Mouse (Mus musculus) limb, embryonic 15.5 days (tissue): ENCODE data around the gene Zfp414. TPM values are rescaled to one million over a fixed set of nuclear protein-coding genes. Genes with fewer than 3 reads are reported as not detected.

Source experiments
- ATAC-seq: fragments of 200-750 bp; cut with Nextera tagmentation; 2 replicates; pipeline ENCODE4 v1.8.0; 2017; ENCODE audit warnings: low read depth, moderate TSS enrichment; ENCODE audit not compliant: insufficient number of reproducible peaks, low FRiP score, low TSS enrichment
- H3K27ac ChIP-seq: fragments of 300-500 bp; sonication (generic); 2 replicates; pipeline ENCODE4 v1.5.1; 2015; ENCODE audit warnings: moderate library complexity, mild to moderate bottlenecking, inconsistent platforms
- H3K27me3 ChIP-seq: fragments of 300-500 bp; sonication (generic); 2 replicates; pipeline ENCODE4 v1.6.1; 2015; ENCODE audit warnings: inconsistent platforms
- H3K36me3 ChIP-seq: fragments of 300-500 bp; sonication (generic); 2 replicates; pipeline ENCODE4 v1.6.1; 2015; ENCODE audit warnings: inconsistent platforms
- H3K4me1 ChIP-seq: fragments of 300-500 bp; sonication (generic); 2 replicates; pipeline ENCODE4 v1.6.1; 2015; ENCODE audit warnings: inconsistent platforms
- H3K4me2 ChIP-seq: fragments of 300-500 bp; sonication (generic); 2 replicates; pipeline ENCODE4 v1.6.1; 2015; ENCODE audit warnings: mild to moderate bottlenecking, inconsistent platforms
- H3K4me3 ChIP-seq: fragments of 300-500 bp; sonication (generic); 2 replicates; pipeline ENCODE4 v1.5.1; 2015; ENCODE audit warnings: mild to moderate bottlenecking, inconsistent platforms
- H3K9ac ChIP-seq: fragments of 300-500 bp; sonication (generic); 2 replicates; pipeline ENCODE4 v1.6.1; 2015; ENCODE audit warnings: inconsistent platforms
- H3K9me3 ChIP-seq: fragments of 300-500 bp; sonication (generic); 2 replicates; pipeline ENCODE4 v1.6.1; 2016; ENCODE audit warnings: inconsistent platforms
- WGBS: fragments of 180-500 bp; shearing (Covaris S2); methylation state at CpG from one replicate; pipeline ENCODE4 v1.1.7; 2015; 5-methylcytosine and 5-hydroxymethylcytosine counted together
- polyA plus RNA-seq: library from polyadenylated mRNA; unstranded; fragments of >200 nt; fragmentation: Nextera tagmentation; extraction: Ambion mirVana; gene quantifications from 2 replicates; pipeline ENCODE4 v1.2.1, GENCODE M21; 2015

The Zfp414 gene
- polyA plus RNA-seq, 1 experiment from 2014 or later: 40.5 TPM

DNA sequence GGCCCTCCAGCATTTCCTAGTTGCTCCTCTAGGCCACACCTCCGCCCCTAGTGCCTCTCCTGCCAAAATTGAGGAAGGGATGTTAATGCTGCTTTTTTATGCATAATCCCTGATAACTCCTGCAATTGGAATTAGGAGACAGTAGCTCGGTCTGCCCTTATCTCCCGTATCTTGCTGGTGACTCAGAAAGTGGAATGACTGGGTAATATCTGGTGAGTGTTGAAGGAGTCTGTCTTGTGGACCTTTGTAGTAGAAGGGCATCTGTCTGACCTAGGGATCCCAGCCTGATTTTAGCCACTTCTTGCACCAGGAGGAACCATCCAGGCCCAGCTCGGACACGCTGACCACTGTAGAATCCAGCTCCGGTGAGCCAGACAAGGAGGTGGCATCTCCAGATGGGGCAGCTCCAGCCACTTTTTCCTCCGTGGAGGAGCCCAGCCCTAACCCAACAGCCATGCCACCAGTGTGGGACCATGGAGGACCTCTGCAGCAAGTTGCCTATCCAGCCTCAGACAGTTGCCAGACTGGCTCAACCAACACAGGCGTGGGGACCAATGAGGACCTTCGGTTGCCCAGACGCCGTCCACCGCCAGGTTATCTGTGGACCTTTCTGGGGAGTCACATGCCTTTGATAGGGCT, 716 bp downstream of the Zfp414 start:
- H3K4me3 ChIP-seq: peak overlapping the region; percentile 78
- H3K27me3 ChIP-seq: no peaks in the 10 kb centered on the region
- no peaks in the 10 kb centered on the region for H3K9me3 ChIP-seq
- H3K27ac ChIP-seq: peak overlapping the region; percentile 100
- H3K4me1 ChIP-seq: peaks cover 20% of the 10 kb centered on the region
- no peak for ATAC-seq
- H3K4me2 ChIP-seq: peak overlapping the region; percentile 58
- peaks cover 28% of the 10 kb centered on the region for H3K36me3 ChIP-seq
- 65% methylated on average over 12 of the region's 12 CpGs for WGBS
- peak overlapping the region; percentile 71 for H3K9ac ChIP-seq

GRCm38 (mm10) chr17:33630171-33630895, 1.4 kb downstream of the Zfp414 start:
- 0 out of 2 replicates have a peak overlapping the region, but pooled peaks have one; percentile 3 for H3K4me3 ChIP-seq
- WGBS: 67% methylated on average over 13 of the region's 13 CpGs
- peak overlapping the region; percentile 27; the same call in 1 of the 2 replicates for H3K27ac ChIP-seq
- peaks cover 28% of the 10 kb centered on the region for H3K36me3 ChIP-seq
- H3K27me3 ChIP-seq: no peaks in the 10 kb centered on the region
- H3K9me3 ChIP-seq: no peaks in the 10 kb centered on the region
- H3K4me2 ChIP-seq: peak overlapping the region; percentile 58
- no peak for ATAC-seq
- H3K4me1 ChIP-seq: peaks cover 20% of the 10 kb centered on the region
- H3K9ac ChIP-seq: no peak overlapping the region

GRCm38 (mm10) chr17:33631236-33631635, 2.3 kb downstream of the Zfp414 start:
- no peak for ATAC-seq
- 97% methylated on average over 9 of the region's 9 CpGs for WGBS
- H3K4me2 ChIP-seq: no peak overlapping the region
- H3K9me3 ChIP-seq: no peaks in the 10 kb centered on the region
- no peak overlapping the region for H3K4me3 ChIP-seq
- no peaks in the 10 kb centered on the region for H3K27me3 ChIP-seq
- H3K27ac ChIP-seq: no peak overlapping the region
- peaks cover 28% of the 10 kb centered on the region for H3K36me3 ChIP-seq
- H3K9ac ChIP-seq: no peak overlapping the region
- H3K4me1 ChIP-seq: peaks cover 20% of the 10 kb centered on the region

- H3K4me1 ChIP-seq: peaks cover 20% of the 10 kb centered on the region
- no peak overlapping the region for H3K27ac ChIP-seq
- H3K36me3 ChIP-seq: peaks cover 28% of the 10 kb centered on the region
- no peaks in the 10 kb centered on the region for H3K27me3 ChIP-seq
- no peak overlapping the region for H3K9ac ChIP-seq
- H3K4me3 ChIP-seq: no peak overlapping the region
- no peaks in the 10 kb centered on the region for H3K9me3 ChIP-seq
- H3K4me2 ChIP-seq: no peak overlapping the region
- WGBS: 79% methylated on average over 5 of the region's 5 CpGs
- no peak for ATAC-seq
Observed at GRCm38 (mm10) chr17:33631796-33632195, 2.9 kb downstream of the Zfp414 start.

- Histone ChIP-seq H3K9me3 (no peaks in the 10 kb centered on the region), H3K4me3 (no peak overlapping the region), H3K9ac (no peak overlapping the region), H3K4me1 (no peaks in the 10 kb centered on the region), H3K27ac (peak overlapping the region; percentile 3; the same call in 1 of the 2 replicates), H3K36me3 (peaks cover 20% of the 10 kb centered on the region), H3K4me2 (no peak overlapping the region), H3K27me3 (no peaks in the 10 kb centered on the region)
- ATAC-seq: no peak
- 75% methylated on average over 2 of the region's 2 CpGs for WGBS
Observed at GRCm38 (mm10) chr17:33637038-33637437, 8.1 kb downstream of the Zfp414 start.

DNA sequence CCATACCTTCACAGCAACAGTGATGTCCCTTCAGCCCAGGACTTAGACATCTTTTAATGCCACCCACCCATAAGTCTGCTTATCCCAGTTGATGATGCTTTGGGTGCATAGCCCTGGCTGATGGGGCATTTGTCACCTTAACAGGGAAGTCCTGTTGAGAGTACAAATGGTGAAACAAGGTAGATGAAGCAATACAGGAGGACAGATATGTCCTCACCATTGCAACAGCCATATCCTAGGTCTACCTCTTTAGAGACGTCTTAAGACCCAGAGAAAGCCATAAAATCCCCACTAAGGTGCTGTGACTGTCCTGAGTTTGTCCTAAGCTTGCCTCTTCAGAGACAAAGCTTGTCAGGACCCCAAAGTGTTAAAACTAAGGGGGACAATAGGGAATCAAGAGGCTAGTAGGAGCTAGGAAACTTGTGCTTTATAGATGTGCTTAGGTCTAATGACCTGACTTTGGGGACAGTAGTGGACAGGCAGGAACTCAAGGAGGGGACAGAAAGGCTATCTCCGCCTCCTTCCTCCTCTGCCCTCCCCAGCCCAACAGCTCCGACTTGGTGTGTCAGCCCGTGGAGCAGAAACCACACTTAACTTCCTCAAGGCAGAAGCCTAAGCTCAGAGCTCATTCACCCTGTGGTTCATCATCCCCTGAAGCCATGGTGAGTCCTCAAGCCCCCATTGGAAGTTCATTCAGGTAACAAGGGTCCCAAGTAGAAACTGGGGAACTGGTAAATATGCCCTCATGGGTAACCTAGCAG, 8.8 kb downstream of the Zfp414 start, which contains the start of gene Pram1:
Pram1 (plus strand) TSS at position 541 of the 761 bp plus-strand sequence.
- Histone ChIP-seq H3K9me3 (no peaks in the 10 kb centered on the region), H3K4me3 (no peak within 1 kb of the TSS), H3K27ac (peak within 1 kb of the TSS; percentile 3; the same call in 1 of the 2 replicates), H3K4me2 (no peak within 1 kb of the TSS), H3K9ac (no peak within 1 kb of the TSS), H3K36me3 (peaks cover 18% of the 10 kb centered on the region), H3K27me3 (no peaks in the 10 kb centered on the region), H3K4me1 (no peaks in the 10 kb centered on the region)
- 80% methylated on average over 4 of the region's 4 CpGs for WGBS
- no peak for ATAC-seq

DNA sequence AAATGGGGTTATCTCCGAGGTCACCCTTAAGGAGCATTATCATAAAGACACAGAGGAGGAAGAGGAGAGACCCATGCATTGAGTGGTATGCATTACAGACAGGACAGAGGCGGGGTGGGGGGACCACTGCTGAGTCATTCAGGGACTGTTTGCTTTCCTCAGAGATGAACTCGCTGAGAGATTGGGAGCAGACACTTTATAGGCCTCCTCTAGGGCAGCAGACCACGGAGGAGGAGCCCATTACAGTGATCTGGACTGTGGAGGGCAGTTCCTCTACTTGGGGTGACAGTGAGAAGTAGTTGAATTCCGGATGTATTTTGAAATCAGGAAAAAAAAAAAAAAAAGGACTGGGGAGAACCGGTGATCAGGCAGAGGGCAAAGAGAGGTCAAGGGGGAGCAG, 10.9 kb downstream of the Zfp414 start:
- Histone ChIP-seq H3K9ac (no peak overlapping the region), H3K4me3 (no peak overlapping the region), H3K27me3 (no peaks in the 10 kb centered on the region), H3K4me2 (no peak overlapping the region), H3K36me3 (peaks cover 34% of the 10 kb centered on the region), H3K27ac (no peak overlapping the region), H3K9me3 (no peaks in the 10 kb centered on the region), H3K4me1 (no peaks in the 10 kb centered on the region)
- WGBS: 60% methylated on average over 6 of the region's 6 CpGs
- ATAC-seq: no peak

GRCm38 (mm10) chr17:33644068-33644467, 15.2 kb downstream of the Zfp414 start:
- Histone ChIP-seq H3K4me2 (no peak overlapping the region), H3K27me3 (no peaks in the 10 kb centered on the region), H3K4me1 (no peaks in the 10 kb centered on the region), H3K9ac (no peak overlapping the region), H3K27ac (no peak overlapping the region), H3K9me3 (no peaks in the 10 kb centered on the region), H3K4me3 (no peak overlapping the region), H3K36me3 (peaks cover 65% of the 10 kb centered on the region)
- WGBS: 92% methylated on average over 4 of the region's 4 CpGs
- no peak for ATAC-seq

DNA sequence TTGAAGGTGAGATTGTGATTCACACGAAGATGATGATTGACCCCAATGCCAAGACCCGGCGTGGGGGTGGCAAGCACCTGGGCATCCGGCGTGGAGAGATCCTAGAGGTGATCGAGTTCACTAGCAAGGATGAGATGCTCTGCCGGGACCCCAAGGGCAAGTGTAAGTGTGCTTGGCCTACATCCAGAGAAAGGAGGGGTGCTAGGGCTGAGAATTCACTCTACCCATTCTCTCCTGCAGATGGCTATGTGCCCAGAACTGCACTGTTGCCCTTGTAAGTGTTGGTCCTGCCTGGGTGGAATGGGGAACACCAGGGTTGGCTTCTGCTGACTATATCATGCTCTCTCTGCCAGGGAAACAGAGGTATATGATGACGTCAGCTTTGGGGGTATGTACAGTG, 16.2 kb downstream of the Zfp414 start:
- H3K9me3 ChIP-seq: no peaks in the 10 kb centered on the region
- no peaks in the 10 kb centered on the region for H3K4me1 ChIP-seq
- 94% methylated on average over 8 of the region's 8 CpGs for WGBS
- no peak overlapping the region for H3K27ac ChIP-seq
- ATAC-seq: no peak
- H3K9ac ChIP-seq: no peak overlapping the region
- no peak overlapping the region for H3K4me3 ChIP-seq
- peaks cover 71% of the 10 kb centered on the region for H3K36me3 ChIP-seq
- no peaks in the 10 kb centered on the region for H3K27me3 ChIP-seq
- no peak overlapping the region for H3K4me2 ChIP-seq

DNA sequence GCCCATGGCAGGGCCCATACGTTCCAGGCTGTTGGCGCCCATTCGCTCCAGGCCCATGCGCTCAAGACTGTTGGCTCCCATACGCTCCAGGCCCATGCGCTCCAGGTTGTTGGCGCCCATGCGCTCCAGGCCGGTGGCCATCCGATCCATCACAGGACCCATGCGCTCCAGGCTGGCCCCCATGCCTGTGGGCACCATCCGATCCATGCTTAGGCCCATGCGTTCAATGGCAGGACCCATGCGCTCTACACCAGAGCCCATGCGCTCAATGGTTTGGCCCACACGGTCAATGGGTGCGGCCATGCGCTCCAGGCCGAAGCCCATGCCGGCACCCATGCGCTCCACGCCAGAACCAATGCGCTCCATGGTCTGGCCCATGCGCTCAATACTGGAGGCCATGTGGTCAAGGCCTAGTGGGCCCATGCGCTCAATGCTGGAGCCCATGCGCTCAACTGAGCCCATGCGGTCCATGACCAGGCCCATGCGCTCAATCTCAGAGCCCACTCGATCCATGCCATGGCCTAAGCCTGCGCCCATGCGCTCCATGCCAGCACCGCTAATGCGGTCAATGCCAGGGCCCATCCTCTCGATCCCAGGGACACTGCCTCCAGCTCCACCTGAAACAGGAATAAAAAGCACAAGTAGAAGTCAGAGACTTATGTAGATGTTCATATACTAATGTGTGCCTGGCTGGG, 21.0 kb downstream of the Zfp414 start:
- ATAC-seq: peak; percentile 48
- H3K9me3 ChIP-seq: no peaks in the 10 kb centered on the region
- H3K27ac ChIP-seq: no peak overlapping the region
- H3K4me2 ChIP-seq: no peak overlapping the region
- 98% methylated on average over 34 of the region's 34 CpGs for WGBS
- no peaks in the 10 kb centered on the region for H3K27me3 ChIP-seq
- no peak overlapping the region for H3K4me3 ChIP-seq
- no peaks in the 10 kb centered on the region for H3K4me1 ChIP-seq
- H3K9ac ChIP-seq: no peak overlapping the region
- H3K36me3 ChIP-seq: peaks cover 89% of the 10 kb centered on the region

DNA sequence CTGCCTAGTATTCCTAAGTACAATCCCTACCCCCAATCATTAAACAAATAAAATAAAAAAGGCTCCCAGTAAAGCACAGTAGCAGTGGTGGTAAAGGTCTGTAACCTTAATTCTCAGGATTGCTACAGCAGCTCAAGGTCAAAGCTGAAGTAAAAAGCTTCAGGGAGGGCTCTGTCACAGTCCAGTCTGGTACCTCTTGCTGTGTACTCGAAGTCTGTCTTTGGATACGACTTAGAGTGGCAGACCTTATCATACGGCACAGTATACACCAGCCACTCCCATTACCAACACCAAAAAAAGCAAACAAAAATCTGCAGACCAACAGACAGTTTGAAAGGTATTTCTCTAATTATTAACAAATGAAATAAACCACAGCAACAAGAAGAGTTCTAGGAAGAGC, 37.9 kb downstream of the Zfp414 start:
- 83% methylated on average over 3 of the region's 3 CpGs for WGBS
- ATAC-seq: no peak
- Histone ChIP-seq H3K9ac (no peak overlapping the region), H3K36me3 (peaks cover 47% of the 10 kb centered on the region), H3K4me1 (no peaks in the 10 kb centered on the region), H3K4me3 (no peak overlapping the region), H3K27me3 (no peaks in the 10 kb centered on the region), H3K4me2 (no peak overlapping the region), H3K27ac (no peak overlapping the region), H3K9me3 (no peaks in the 10 kb centered on the region)
